In genomic region chr9:72871506-72872297, GRCm38 (mm10) we compare ENCODE assay signal across 10 mouse cellular contexts. TPM values are rescaled to one million over a fixed set of nuclear protein-coding genes. Genes with fewer than 3 reads are reported as not detected.
DNase-seq lines count a peak whose midpoint lies in the region; ATAC-seq lines count a peak whose summit lies in the region.
"Had no signal": no experiment of that assay in that cellular context is flagged by ENCODE, and none has a peak within 500 bp of the region (broad histone marks: within the 10 kb centered on the region; RNA-seq: fewer than 3 reads in every experiment).

No protein-coding gene starts in this region.

- H3K36me3 ChIP-seq in kidney, embryonic 16.5 days (ENCODE audit: insufficient read depth, low read length), result no peaks in the 10 kb centered on the region
- no peaks in the 10 kb centered on the region for H3K36me3 ChIP-seq in embryonic facial prominence, embryonic 15.5 days
- no peaks in the 10 kb centered on the region for H3K36me3 ChIP-seq in intestine, embryonic 14.5 days (ENCODE audit: control insufficient read depth, insufficient read depth, low read length)
- H3K36me3 ChIP-seq in neural tube, embryonic 11.5 days (ENCODE audit: control insufficient read depth, insufficient read depth, low read length), result no peaks in the 10 kb centered on the region
- H3K36me3 ChIP-seq: G1E had no signal

- no peaks in the 10 kb centered on the region for H3K27me3 ChIP-seq in kidney, embryonic 16.5 days (ENCODE audit: insufficient read depth, low read length)
- no peaks in the 10 kb centered on the region for H3K27me3 ChIP-seq in embryonic facial prominence, embryonic 15.5 days
- no peaks in the 10 kb centered on the region for H3K27me3 ChIP-seq in intestine, embryonic 14.5 days (replicated peaks; ENCODE audit: control insufficient read depth, insufficient read depth, low read length)
- H3K27me3 ChIP-seq in neural tube, embryonic 11.5 days (ENCODE audit: control insufficient read depth, insufficient read depth, low read length), result no peaks in the 10 kb centered on the region

- ATAC-seq in kidney, embryonic 16.5 days (ENCODE audit: low FRiP score, low TSS enrichment), result no peak
- no peak for ATAC-seq in embryonic facial prominence, embryonic 15.5 days (ENCODE audit: insufficient number of reproducible peaks, low FRiP score, low TSS enrichment, low read depth)
- no peak for ATAC-seq in intestine, embryonic 14.5 days (replicated peaks; ENCODE audit: low FRiP score, low TSS enrichment, low read depth)
- ATAC-seq in neural tube, embryonic 11.5 days (ENCODE audit: insufficient read depth, low FRiP score, low TSS enrichment), result peak; percentile 51; the same call in 1 of the 2 replicates

- peak overlapping the region; percentile 43 for H3K4me2 ChIP-seq in kidney, embryonic 16.5 days (replicated peaks; ENCODE audit: low read depth, low read length)
- H3K4me2 ChIP-seq in embryonic facial prominence, embryonic 15.5 days (replicated peaks), result peak overlapping the region; percentile 27; the same call in 1 of the 2 replicates
- H3K4me2 ChIP-seq in intestine, embryonic 14.5 days (ENCODE audit: low read length), result peak overlapping the region; percentile 45
- peak overlapping the region; percentile 2; the same call in 1 of the 2 replicates for H3K4me2 ChIP-seq in neural tube, embryonic 11.5 days (ENCODE audit: low read depth)

- peak overlapping the region; percentile 51; the same call in 1 of the 2 replicates for H3K27ac ChIP-seq in kidney, embryonic 16.5 days (ENCODE audit: low read length)
- no peak overlapping the region for H3K27ac ChIP-seq in embryonic facial prominence, embryonic 15.5 days (replicated peaks)
- H3K27ac ChIP-seq in intestine, embryonic 14.5 days (ENCODE audit: low read depth), result peak overlapping the region; percentile 64; the same call in 1 of the 2 replicates
- peak overlapping the region; percentile 5 for H3K27ac ChIP-seq in neural tube, embryonic 11.5 days (ENCODE audit: low read depth, low read length)

- H3K9me3 ChIP-seq in kidney, embryonic 16.5 days (ENCODE audit: low read length), result no peaks in the 10 kb centered on the region
- no peaks in the 10 kb centered on the region for H3K9me3 ChIP-seq in embryonic facial prominence, embryonic 15.5 days (replicated peaks)
- H3K9me3 ChIP-seq in intestine, embryonic 14.5 days (ENCODE audit: control insufficient read depth, low read length), result no peaks in the 10 kb centered on the region
- H3K9me3 ChIP-seq in neural tube, embryonic 11.5 days (ENCODE audit: control insufficient read depth, low read length), result no peaks in the 10 kb centered on the region
- H3K9me3 ChIP-seq: G1E had no signal

- H3K9ac ChIP-seq in kidney, embryonic 16.5 days (replicated peaks; ENCODE audit: low read length), result 0 out of 2 replicates have a peak overlapping the region, but pooled peaks have one; percentile 2
- H3K9ac ChIP-seq in embryonic facial prominence, embryonic 15.5 days, result no peak overlapping the region
- H3K9ac ChIP-seq in intestine, embryonic 14.5 days (ENCODE audit: low read length), result no peak overlapping the region
- H3K9ac ChIP-seq in neural tube, embryonic 11.5 days (ENCODE audit: low read length), result 0 out of 2 replicates have a peak overlapping the region, but pooled peaks have one; percentile 16

- peak overlapping the region; percentile 23 for H3K4me3 ChIP-seq in kidney, embryonic 16.5 days (ENCODE audit: low read length)
- H3K4me3 ChIP-seq in embryonic facial prominence, embryonic 15.5 days (replicated peaks), result no peak overlapping the region
- no peak overlapping the region for H3K4me3 ChIP-seq in intestine, embryonic 14.5 days (ENCODE audit: low read depth, low read length)
- no peak overlapping the region for H3K4me3 ChIP-seq in neural tube, embryonic 11.5 days (ENCODE audit: low read depth, low read length)
- H3K4me3 ChIP-seq: erythroblast, embryonic 14.5 days had no signal

- DNase-seq in kidney, postnatal 25 days, result no peak
- DNase-seq in intestine, embryonic 14.5 days (ENCODE audit: low spot score), result no peak
- DNase-seq in neural tube, embryonic 11.5 days (ENCODE audit: low spot score), result peak; percentile 43
- no peak for DNase-seq in layer of hippocampus, adult 8-10 months (ENCODE audit: low spot score in 2 of 2)
- DNase-seq in layer of hippocampus, postnatal 25 days (ENCODE audit: extremely low spot score in 1 of 2, low spot score in 1 of 2), result no peak
- no peak for DNase-seq in right cerebral cortex, postnatal 25 days

- 21% methylated on average over 13 of the region's 13 CpGs for WGBS in kidney, embryonic 16.5 days
- WGBS in embryonic facial prominence, embryonic 15.5 days, result 24% methylated on average over 13 of the region's 13 CpGs
- WGBS in intestine, embryonic 14.5 days, result 12% methylated on average over 13 of the region's 13 CpGs
- WGBS in neural tube, embryonic 11.5 days, result 5% methylated on average over 13 of the region's 13 CpGs

- peaks cover 15% of the 10 kb centered on the region for H3K4me1 ChIP-seq in kidney, embryonic 16.5 days (ENCODE audit: insufficient read depth, low read length)
- H3K4me1 ChIP-seq in embryonic facial prominence, embryonic 15.5 days, result peaks cover 13% of the 10 kb centered on the region
- peaks cover 18% of the 10 kb centered on the region for H3K4me1 ChIP-seq in intestine, embryonic 14.5 days (replicated peaks; ENCODE audit: control insufficient read depth, insufficient read depth, low read length)
- H3K4me1 ChIP-seq in neural tube, embryonic 11.5 days (ENCODE audit: control insufficient read depth, insufficient read depth, low read length), result peaks cover 11% of the 10 kb centered on the region

RNA-seq across cellular contexts. Expression of gene Pygo1, which starts 53.7 kb away (rescaled TPM):
- polyA plus RNA-seq in kidney, embryonic 16.5 days (2015; fragmentation: Nextera tagmentation; extraction: Ambion mirVana), result 4.3 and 5.2 TPM in 2 replicates
- polyA plus RNA-seq in embryonic facial prominence, embryonic 15.5 days (2015; fragmentation: Nextera tagmentation; extraction: Ambion mirVana), result 7.5 and 7.6 TPM in 2 replicates
- 4.6 and 5.1 TPM in 2 replicates for polyA plus RNA-seq in intestine, embryonic 14.5 days (2014; fragmentation: Nextera tagmentation; extraction: Ambion mirVana)
- polyA plus RNA-seq in neural tube, embryonic 11.5 days (2014; fragmentation: Nextera tagmentation; extraction: Ambion mirVana), result 11.0 and 11.9 TPM in 2 replicates
- 10 to 100 TPM; 26.3 to 31.3 (median 28.8) TPM for total RNA-seq in layer of hippocampus, adult 8-10 months (2022)
- 10 to 100 TPM; 25.6 to 28.4 TPM for total RNA-seq in layer of hippocampus, postnatal 25 days (2021)
- polyA plus RNA-seq: erythroblast, embryonic 14.5 days; G1E had no signal

Comparison
In these comparisons a context has a peak if more than half of its experiments do, and no peak if none do; other contexts are left out.
1. H3K9ac ChIP-seq: peak in kidney, embryonic 16.5 days (single experiment) and neural tube, embryonic 11.5 days (single experiment); none in embryonic facial prominence, embryonic 15.5 days (single experiment) and intestine, embryonic 14.5 days (single experiment).
2. Peak in every context shown above with its lines, with median percentiles within 50 percentile points of each other: H3K4me2 ChIP-seq.